ENCODE assay signal across 11 mouse cellular contexts in genomic region chr11:70297836-70298454, GRCm38 (mm10). TPM values are rescaled to one million over a fixed set of nuclear protein-coding genes. Genes with fewer than 3 reads are reported as not detected.
DNase-seq lines count a peak whose midpoint lies in the region; ATAC-seq lines count a peak whose summit lies in the region.
"Had no signal": no experiment of that assay in that cellular context is flagged by ENCODE, and none has a peak within 500 bp of the region (broad histone marks: within the 10 kb centered on the region; RNA-seq: fewer than 3 reads in every experiment).

No protein-coding gene starts in this region.

- DNase-seq in heart, embryonic 10.5 days (ENCODE audit: low spot score): no peak
- no peak for DNase-seq in heart, postnatal 25 days (ENCODE audit: low spot score)
- peak; percentile 57 for DNase-seq in CD4-positive helper T cell, adult 2 months (ENCODE audit: low read depth, low spot score)
- DNase-seq in kidney, postnatal 10 days: peak; percentile 38
- DNase-seq in adipocyte (ENCODE audit: low spot score): no peak
- DNase-seq in midbrain, embryonic 10.5 days (ENCODE audit: low spot score): no peak
- DNase-seq: cerebellum, adult 8-10 months; right cerebral cortex, adult 18-20 months had no signal

- H3K9ac ChIP-seq in forebrain, embryonic 16.5 days (replicated peaks; ENCODE audit: low read depth, low read length): no peak overlapping the region

- H3K4me1 ChIP-seq in heart, embryonic 10.5 days: peaks cover 9% of the 10 kb centered on the region
- no peaks in the 10 kb centered on the region for H3K4me1 ChIP-seq in midbrain, embryonic 10.5 days
- no peaks in the 10 kb centered on the region for H3K4me1 ChIP-seq in forebrain, embryonic 16.5 days (replicated peaks; ENCODE audit: control insufficient read depth, insufficient read depth, low read length)

- H3K4me3 ChIP-seq in heart, embryonic 10.5 days: no peak overlapping the region
- H3K4me3 ChIP-seq in midbrain, embryonic 10.5 days: no peak overlapping the region
- H3K4me3 ChIP-seq in forebrain, embryonic 16.5 days (replicated peaks; ENCODE audit: low read length): no peak overlapping the region

- intact Hi-C loops in heart, postnatal 25 days (cut with DNase I): no loop called here

- peak; percentile 57 for ATAC-seq in megakaryocyte progenitor cell, adult 5-6 weeks (replicated peaks; ENCODE audit: poor library complexity)
- ATAC-seq in forebrain, embryonic 16.5 days: no peak

- H3K27me3 ChIP-seq in heart, embryonic 10.5 days (ENCODE audit: insufficient read depth, poor library complexity, severe bottlenecking): no peaks in the 10 kb centered on the region; the same call in 1 of the 2 replicates
- H3K27me3 ChIP-seq in midbrain, embryonic 10.5 days (ENCODE audit: low read depth, poor library complexity, severe bottlenecking): no peaks in the 10 kb centered on the region
- H3K27me3 ChIP-seq in forebrain, embryonic 16.5 days (replicated peaks; ENCODE audit: control insufficient read depth, insufficient read depth, low read length): no peaks in the 10 kb centered on the region

- H3K36me3 ChIP-seq in heart, embryonic 10.5 days: no peaks in the 10 kb centered on the region
- no peaks in the 10 kb centered on the region for H3K36me3 ChIP-seq in midbrain, embryonic 10.5 days
- no peaks in the 10 kb centered on the region for H3K36me3 ChIP-seq in forebrain, embryonic 16.5 days (ENCODE audit: control insufficient read depth, insufficient read depth)

- no peaks in the 10 kb centered on the region for H3K9me3 ChIP-seq in heart, embryonic 10.5 days
- 0 out of 2 replicates have a peak, but pooled peaks cover 8% of the 10 kb centered on the region for H3K9me3 ChIP-seq in midbrain, embryonic 10.5 days (replicated peaks)
- no peaks in the 10 kb centered on the region for H3K9me3 ChIP-seq in forebrain, embryonic 16.5 days (ENCODE audit: control insufficient read depth, low read length)

- WGBS in heart, embryonic 10.5 days: 43% methylated on average over 12 of the region's 12 CpGs
- WGBS in midbrain, embryonic 10.5 days: 66% methylated on average over 12 of the region's 12 CpGs
- WGBS in forebrain, embryonic 16.5 days: 65% methylated on average over 12 of the region's 12 CpGs

- H3K4me2 ChIP-seq in forebrain, embryonic 16.5 days (ENCODE audit: low read length): no peak overlapping the region

- peak overlapping the region; percentile 31; the same call in 1 of the 2 replicates for H3K27ac ChIP-seq in heart, embryonic 10.5 days
- H3K27ac ChIP-seq in midbrain, embryonic 10.5 days (replicated peaks): no peak overlapping the region
- H3K27ac ChIP-seq in forebrain, embryonic 16.5 days (ENCODE audit: low read length): no peak overlapping the region

RNA-seq across cellular contexts. Expression of gene Alox12e, which starts 24.5 kb away (rescaled TPM):
- not detected in 2 replicates for polyA plus RNA-seq in heart, embryonic 10.5 days (2016; fragmentation: Nextera tagmentation; extraction: Ambion mirVana)
- under 1 TPM in 1 of 2 experiments, not detected in 1; 0.14 TPM for total RNA-seq in heart, postnatal 25 days (2021)
- 0.39 TPM in 1 of 2 replicates, not detected in the other for total RNA-seq in megakaryocyte progenitor cell, adult 5-6 weeks (2015)
- total RNA-seq in megakaryocyte progenitor cell, adult 5-6 weeks (2017): not detected in 2 replicates
- polyA plus RNA-seq in midbrain, embryonic 10.5 days (2016; fragmentation: Nextera tagmentation; extraction: Ambion mirVana): not detected in 2 replicates
- not detected in 2 replicates for polyA plus RNA-seq in forebrain, embryonic 16.5 days (2015; fragmentation: Nextera tagmentation; extraction: Ambion mirVana)

RNA-seq across cellular contexts. Expression of gene Alox12, which starts 42.8 kb away (rescaled TPM):
- 3.9 and 5.0 TPM in 2 replicates for polyA plus RNA-seq in heart, embryonic 10.5 days (2016; fragmentation: Nextera tagmentation; extraction: Ambion mirVana)
- 1 to 10 TPM; 3.1 to 3.7 TPM for total RNA-seq in heart, postnatal 25 days (2021)
- 0.27 TPM in 1 of 2 replicates, not detected in the other for total RNA-seq in megakaryocyte progenitor cell, adult 5-6 weeks (2015)
- total RNA-seq in megakaryocyte progenitor cell, adult 5-6 weeks (2017): not detected in 2 replicates
- polyA plus RNA-seq in midbrain, embryonic 10.5 days (2016; fragmentation: Nextera tagmentation; extraction: Ambion mirVana): 2.5 TPM in 2 replicates
- 0.42 and 0.82 TPM in 2 replicates for polyA plus RNA-seq in forebrain, embryonic 16.5 days (2015; fragmentation: Nextera tagmentation; extraction: Ambion mirVana)

RNA-seq across cellular contexts. Expression of gene Alox15, which starts 53.9 kb away (rescaled TPM):
- polyA plus RNA-seq in heart, embryonic 10.5 days (2016; fragmentation: Nextera tagmentation; extraction: Ambion mirVana): 0.13 and 0.14 TPM in 2 replicates
- 1 to 10 TPM; 4.8 to 5.4 TPM for total RNA-seq in heart, postnatal 25 days (2021)
- total RNA-seq in megakaryocyte progenitor cell, adult 5-6 weeks (2015): 1.4 and 1.6 TPM in 2 replicates
- 1.2 TPM in 2 replicates for total RNA-seq in megakaryocyte progenitor cell, adult 5-6 weeks (2017)
- 0.26 TPM in 1 of 2 replicates, not detected in the other for polyA plus RNA-seq in midbrain, embryonic 10.5 days (2016; fragmentation: Nextera tagmentation; extraction: Ambion mirVana)
- not detected in 2 replicates for polyA plus RNA-seq in forebrain, embryonic 16.5 days (2015; fragmentation: Nextera tagmentation; extraction: Ambion mirVana)
- total RNA-seq: left cerebral cortex, adult 18-20 months had no signal

RNA-seq across cellular contexts. Expression of gene Rnasek, which starts 58.3 kb away (rescaled TPM):
- polyA plus RNA-seq in heart, embryonic 10.5 days (2016; fragmentation: Nextera tagmentation; extraction: Ambion mirVana): 126 and 165 TPM in 2 replicates
- total RNA-seq in heart, postnatal 25 days (2021): 100 to 1,000 TPM in 1 of 2 experiments, 10 to 100 TPM in 1; 87.9 to 103 TPM
- 134 and 151 TPM in 2 replicates for total RNA-seq in megakaryocyte progenitor cell, adult 5-6 weeks (2015)
- total RNA-seq in megakaryocyte progenitor cell, adult 5-6 weeks (2017): 19.3 and 29.4 TPM in 2 replicates
- 104 and 128 TPM in 2 replicates for polyA plus RNA-seq in midbrain, embryonic 10.5 days (2016; fragmentation: Nextera tagmentation; extraction: Ambion mirVana)
- polyA plus RNA-seq in forebrain, embryonic 16.5 days (2015; fragmentation: Nextera tagmentation; extraction: Ambion mirVana): 287 and 291 TPM in 2 replicates

RNA-seq across cellular contexts. Expression of gene Gm21988, which starts 58.3 kb away (rescaled TPM):
- 6.5 and 8.7 TPM in 2 replicates for polyA plus RNA-seq in heart, embryonic 10.5 days (2016; fragmentation: Nextera tagmentation; extraction: Ambion mirVana)
- 1 to 10 TPM; 2.1 to 2.3 TPM for total RNA-seq in heart, postnatal 25 days (2021)
- total RNA-seq in megakaryocyte progenitor cell, adult 5-6 weeks (2015): 3.4 and 4.1 TPM in 2 replicates
- total RNA-seq in megakaryocyte progenitor cell, adult 5-6 weeks (2017): 0.10 and 2.4 TPM in 2 replicates
- 9.6 and 10.7 TPM in 2 replicates for polyA plus RNA-seq in midbrain, embryonic 10.5 days (2016; fragmentation: Nextera tagmentation; extraction: Ambion mirVana)
- polyA plus RNA-seq in forebrain, embryonic 16.5 days (2015; fragmentation: Nextera tagmentation; extraction: Ambion mirVana): 13.2 and 14.6 TPM in 2 replicates

Comparison
In these comparisons a context has a peak if more than half of its experiments do, and no peak if none do; other contexts are left out.
1. DNase-seq: peak in CD4-positive helper T cell, adult 2 months (single experiment) and kidney, postnatal 10 days (single experiment); none in heart, embryonic 10.5 days (single experiment), heart, postnatal 25 days (single experiment), adipocyte (single experiment) and midbrain, embryonic 10.5 days (single experiment).